Mouse (Mus musculus) megakaryocyte, embryonic 14.5 days (primary cell): ENCODE measurements around the gene Med26. TPM values are rescaled to one million over a fixed set of nuclear protein-coding genes. Genes with fewer than 3 reads are reported as not detected.

ENCODE experiments used
- H3K27me3 ChIP-seq: replicated peaks from 2 replicates; pipeline ENCODE3; 2012; ENCODE audit warnings: inconsistent platforms
- H3K36me3 ChIP-seq: replicated peaks from 2 replicates; pipeline ENCODE3; 2012; ENCODE audit warnings: low read length, inconsistent platforms, mixed read lengths
- H3K4me1 ChIP-seq: 2 replicates; pipeline ENCODE4 v1.6.1; 2012; ENCODE audit warnings: inconsistent platforms
- H3K4me3 ChIP-seq: replicated peaks from 2 replicates; pipeline ENCODE3; 2012; ENCODE audit warnings: moderate library complexity, mild to moderate bottlenecking, inconsistent platforms
- H3K9me3 ChIP-seq: 2 replicates; pipeline ENCODE4 v1.6.1; 2012; ENCODE audit warnings: inconsistent platforms
- FLI1 ChIP-seq: IDR thresholded peaks from 2 replicates; pipeline ENCODE4 v1.6.1; 2012; ENCODE audit warnings: low read length, inconsistent platforms, mixed read lengths
- GATA1 ChIP-seq: IDR thresholded peaks from 3 replicates; pipeline ENCODE4 v1.6.1; 2012; ENCODE audit warnings: mixed read lengths, low read length, inconsistent platforms, borderline replicate concordance
- polyA plus RNA-seq: library from polyadenylated mRNA; stranded (reverse); fragments of >175 nt; gene quantifications from 2 replicates; pipeline ENCODE4 v1.2.3, GENCODE M21; 2012; ENCODE audit warnings: low replicate concordance; ENCODE audit not compliant: insufficient read depth

The Med26 gene
- 19.9 and 33.8 TPM in 2 replicates for polyA plus RNA-seq

DNA sequence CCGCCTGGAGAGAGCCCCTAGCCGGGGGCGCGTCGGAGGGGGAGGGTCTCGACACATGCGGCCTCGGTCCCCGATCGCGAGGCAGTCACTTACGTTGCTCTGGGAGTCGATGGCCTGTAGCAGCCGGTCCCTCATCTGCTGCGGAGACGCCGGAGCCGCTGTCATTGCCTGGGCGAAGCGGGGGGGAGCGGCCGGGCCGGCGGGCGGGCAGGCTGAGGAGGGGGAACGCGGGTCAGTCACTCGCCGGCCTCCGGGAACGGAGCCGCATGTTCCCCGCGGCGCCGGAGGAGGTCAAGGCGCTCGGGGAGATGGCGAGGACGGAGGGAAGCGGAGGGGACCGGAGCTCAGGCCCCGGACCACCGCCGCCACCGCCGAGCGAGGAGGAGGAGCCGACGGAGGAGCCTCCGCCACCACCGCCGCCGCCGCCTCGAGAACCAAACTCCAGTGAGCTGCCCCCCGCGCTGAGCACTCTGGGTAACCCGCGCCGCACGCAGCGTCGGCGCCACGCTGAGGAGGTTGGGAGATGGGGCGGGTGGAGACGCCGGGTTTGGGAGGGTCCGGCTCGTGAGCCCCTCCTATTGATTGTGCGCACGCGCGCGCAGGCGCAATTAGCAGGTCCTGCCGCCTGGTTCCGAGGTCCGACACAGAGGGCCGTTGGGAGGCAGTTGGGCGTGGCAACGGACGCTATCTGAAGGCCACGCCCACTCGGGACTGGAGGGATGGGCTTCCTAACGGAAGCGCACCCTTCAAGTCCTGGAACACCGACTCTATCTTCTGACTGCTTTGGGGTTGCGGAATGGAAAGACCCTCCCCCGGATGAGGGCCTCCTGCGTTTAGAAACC, at the start of gene Med26:
TSS of gene Med26 (minus strand) at position 469 of the 842 bp plus-strand sequence.
- TF ChIP-seq GATA1: no peak
- no peak for TF ChIP-seq FLI1
- H3K9me3 ChIP-seq: no peaks in the 10 kb centered on the region
- H3K36me3 ChIP-seq: peaks cover 50% of the 10 kb centered on the region
- no peaks in the 10 kb centered on the region for H3K27me3 ChIP-seq
- peaks cover 78% of the 10 kb centered on the region for H3K4me1 ChIP-seq
- peak within 1 kb of the TSS; percentile 99 for H3K4me3 ChIP-seq

DNA sequence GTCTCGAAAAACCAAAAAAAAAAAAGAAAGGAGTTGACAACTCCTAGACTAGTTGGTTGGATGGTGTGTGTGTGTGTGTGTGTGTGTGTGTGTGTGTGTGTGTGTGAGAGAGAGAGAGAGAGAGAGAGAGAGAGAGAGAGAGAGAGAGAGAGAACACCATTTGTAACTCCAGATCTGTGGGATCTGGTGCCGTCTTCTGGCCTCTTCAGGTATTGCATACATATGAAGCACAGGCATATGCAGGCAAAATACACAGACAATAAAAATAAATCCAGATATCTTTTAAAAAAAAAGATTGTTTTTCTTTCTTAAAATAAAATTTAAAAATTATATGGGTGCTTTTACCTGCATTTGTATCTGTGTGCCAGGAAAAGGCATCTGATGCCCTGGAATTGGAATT, 42.1 kb upstream of the Med26 start:
- Histone ChIP-seq H3K36me3 (peaks cover 2% of the 10 kb centered on the region), H3K4me1 (peaks cover 35% of the 10 kb centered on the region), H3K9me3 (no peaks in the 10 kb centered on the region), H3K27me3 (no peaks in the 10 kb centered on the region), H3K4me3 (no peak overlapping the region)
- TF ChIP-seq FLI1 (no peak), GATA1 (no peak)

DNA sequence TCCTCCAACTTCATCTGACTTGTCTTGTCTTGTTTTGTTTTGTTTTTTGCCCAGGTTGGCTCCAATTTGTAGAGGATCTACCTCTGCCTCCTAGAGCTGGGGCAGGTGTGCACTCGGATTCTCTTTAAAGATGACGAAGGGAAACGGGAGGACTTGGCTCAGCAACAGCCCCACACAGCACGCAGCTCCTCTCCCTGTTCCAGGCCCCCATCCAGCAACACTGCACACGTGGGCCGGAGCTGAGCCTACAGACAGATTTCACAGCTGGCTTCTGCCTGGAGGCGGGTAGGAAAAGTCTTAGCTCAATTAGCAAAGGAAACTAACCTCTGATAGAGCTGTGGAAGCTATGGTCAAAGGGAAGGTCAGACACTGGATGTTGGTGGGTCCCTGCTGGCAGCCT, 41.2 kb upstream of the Med26 start:
- TF ChIP-seq FLI1: no peak
- TF ChIP-seq GATA1: no peak
- Histone ChIP-seq H3K4me1 (peaks cover 44% of the 10 kb centered on the region), H3K27me3 (no peaks in the 10 kb centered on the region), H3K36me3 (peaks cover 2% of the 10 kb centered on the region), H3K4me3 (no peak overlapping the region), H3K9me3 (no peaks in the 10 kb centered on the region)

DNA sequence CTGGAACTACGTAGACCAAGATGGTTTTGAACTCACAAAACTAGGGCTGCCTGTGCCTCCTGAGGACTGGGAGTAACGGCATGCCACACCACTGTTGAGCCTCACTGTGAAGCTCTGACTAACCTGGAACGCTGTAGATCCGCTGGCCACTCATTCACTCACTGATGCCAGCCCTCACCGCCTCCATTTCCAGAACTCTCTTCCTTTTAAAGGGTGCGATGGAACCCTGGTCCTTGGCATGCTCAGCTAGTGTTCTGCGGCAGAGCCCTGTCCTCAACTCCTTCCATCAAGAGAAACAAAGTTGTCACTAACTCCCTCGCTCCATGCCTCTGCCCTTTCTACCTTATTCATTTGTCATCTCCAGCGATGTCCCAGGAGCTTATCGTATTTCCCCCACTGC, 40.8 kb upstream of the Med26 start:
- TF ChIP-seq GATA1: no peak
- no peak for TF ChIP-seq FLI1
- no peak overlapping the region for H3K4me3 ChIP-seq

DNA sequence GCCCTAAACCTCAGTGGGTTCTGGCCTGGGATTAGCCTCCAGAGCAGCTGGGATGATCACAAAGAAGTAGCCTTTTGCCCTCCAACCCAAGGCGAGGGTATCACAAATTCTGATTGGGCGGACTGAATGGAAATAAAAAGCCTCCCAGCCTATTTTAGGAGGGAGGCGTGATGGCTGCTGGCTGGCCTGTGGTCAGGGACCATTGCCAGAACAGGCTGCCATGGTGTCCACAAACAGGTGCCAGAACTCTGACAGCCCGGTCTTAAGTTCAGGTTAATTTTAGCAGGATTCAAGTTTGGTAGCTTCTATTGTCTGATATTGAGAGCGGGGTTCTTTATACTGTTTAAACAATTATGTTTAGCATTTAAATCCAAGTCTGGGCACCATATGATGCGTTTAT, 39.7 kb upstream of the Med26 start:
- H3K4me3 ChIP-seq: no peak overlapping the region
- H3K9me3 ChIP-seq: no peaks in the 10 kb centered on the region
- peaks cover 2% of the 10 kb centered on the region for H3K36me3 ChIP-seq
- TF ChIP-seq FLI1 (no peak), GATA1 (no peak)
- H3K27me3 ChIP-seq: no peaks in the 10 kb centered on the region
- H3K4me1 ChIP-seq: peaks cover 59% of the 10 kb centered on the region

More for the DNA sequence above, 40.8 kb upstream of the Med26 start:
- peaks cover 48% of the 10 kb centered on the region for H3K4me1 ChIP-seq
- no peaks in the 10 kb centered on the region for H3K27me3 ChIP-seq
- H3K9me3 ChIP-seq: no peaks in the 10 kb centered on the region
- peaks cover 2% of the 10 kb centered on the region for H3K36me3 ChIP-seq

DNA sequence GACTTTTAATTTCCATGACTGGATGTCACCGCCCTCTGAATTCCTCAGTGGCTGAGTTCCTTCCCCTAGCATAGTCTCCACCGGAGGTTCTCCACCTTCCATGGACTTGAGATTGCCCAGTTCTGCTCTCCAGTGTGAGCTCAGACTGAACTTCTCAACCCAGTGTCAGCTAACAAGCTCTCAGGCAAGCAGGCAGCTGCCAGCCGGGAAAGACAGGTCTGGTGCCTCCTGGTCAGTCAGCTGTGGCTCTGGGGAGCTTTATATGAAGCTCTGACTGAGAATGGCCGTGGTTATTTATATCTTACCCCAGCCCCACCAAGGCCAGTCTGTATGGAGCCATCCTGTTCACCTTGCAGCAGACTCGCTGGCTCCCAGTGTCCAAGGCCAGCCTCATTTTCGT, 36.3 kb upstream of the Med26 start:
- Histone ChIP-seq H3K4me1 (peaks cover 76% of the 10 kb centered on the region), H3K4me3 (no peak overlapping the region), H3K36me3 (peaks cover 2% of the 10 kb centered on the region), H3K27me3 (peaks cover 2% of the 10 kb centered on the region), H3K9me3 (no peaks in the 10 kb centered on the region)
- no peak for TF ChIP-seq FLI1
- TF ChIP-seq GATA1: no peak

DNA sequence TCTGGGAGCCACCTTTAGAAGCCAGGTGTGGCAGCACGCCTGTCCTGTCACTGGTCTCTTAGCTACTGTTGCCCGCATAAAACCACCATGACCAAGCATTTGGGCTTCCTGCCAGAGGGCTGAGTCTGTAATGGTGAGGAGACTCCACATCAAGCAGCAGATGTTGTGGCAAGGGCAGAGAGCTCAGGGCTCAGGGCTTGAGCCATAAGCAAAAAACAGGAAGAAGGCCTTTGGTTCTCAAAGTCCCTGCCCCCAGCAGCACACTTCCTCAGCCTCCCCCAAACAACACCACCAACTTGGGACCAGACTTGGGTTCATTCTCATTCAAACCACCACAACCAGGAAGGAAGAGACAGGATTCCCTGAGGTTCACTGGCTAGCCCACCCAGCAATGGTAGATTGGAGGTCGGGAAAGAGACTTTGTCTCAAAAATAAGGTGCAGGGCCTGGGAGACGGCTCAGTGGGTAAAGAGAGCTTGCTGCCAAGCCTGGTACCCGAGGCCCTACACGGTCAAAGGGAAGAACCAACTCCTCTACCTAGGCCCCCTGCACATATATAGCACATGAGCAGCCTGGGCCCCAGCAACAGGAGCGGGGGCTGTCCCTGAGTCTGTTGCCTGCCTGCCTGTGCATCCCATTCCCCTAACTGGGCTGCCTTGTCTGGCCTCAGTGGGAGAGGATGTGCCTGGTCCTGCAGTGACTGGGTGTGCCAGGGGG, 35.1 kb upstream of the Med26 start:
- Histone ChIP-seq H3K36me3 (peaks cover 2% of the 10 kb centered on the region), H3K9me3 (no peaks in the 10 kb centered on the region), H3K27me3 (peaks cover 2% of the 10 kb centered on the region), H3K4me3 (peak overlapping the region; percentile 65), H3K4me1 (peaks cover 86% of the 10 kb centered on the region)
- TF ChIP-seq FLI1 (no peak), GATA1 (no peak)

DNA sequence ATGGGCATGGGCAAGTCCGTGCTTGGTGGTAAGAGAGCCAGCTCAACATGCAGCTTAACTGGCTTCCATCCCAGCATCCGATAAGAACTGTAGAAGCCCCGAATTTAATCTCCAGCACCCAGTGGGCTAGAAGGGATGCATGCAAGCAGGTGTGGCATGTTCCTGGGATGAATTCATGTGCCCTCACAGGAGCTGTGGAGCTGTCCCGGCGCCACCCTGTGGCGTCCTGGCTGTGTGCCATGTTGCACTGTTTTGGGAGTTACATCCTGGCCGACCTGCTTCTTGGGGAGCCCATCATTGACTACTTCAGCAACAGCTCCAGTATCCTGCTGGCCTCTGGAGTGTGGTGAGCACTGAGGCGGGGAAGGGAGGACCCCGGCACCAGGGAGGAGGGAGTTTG, 31.3 kb upstream of the Med26 start:
- Histone ChIP-seq H3K36me3 (no peaks in the 10 kb centered on the region), H3K4me3 (no peak overlapping the region), H3K4me1 (peaks cover 57% of the 10 kb centered on the region), H3K27me3 (peaks cover 2% of the 10 kb centered on the region), H3K9me3 (no peaks in the 10 kb centered on the region)
- no peak for TF ChIP-seq GATA1
- TF ChIP-seq FLI1: no peak

DNA sequence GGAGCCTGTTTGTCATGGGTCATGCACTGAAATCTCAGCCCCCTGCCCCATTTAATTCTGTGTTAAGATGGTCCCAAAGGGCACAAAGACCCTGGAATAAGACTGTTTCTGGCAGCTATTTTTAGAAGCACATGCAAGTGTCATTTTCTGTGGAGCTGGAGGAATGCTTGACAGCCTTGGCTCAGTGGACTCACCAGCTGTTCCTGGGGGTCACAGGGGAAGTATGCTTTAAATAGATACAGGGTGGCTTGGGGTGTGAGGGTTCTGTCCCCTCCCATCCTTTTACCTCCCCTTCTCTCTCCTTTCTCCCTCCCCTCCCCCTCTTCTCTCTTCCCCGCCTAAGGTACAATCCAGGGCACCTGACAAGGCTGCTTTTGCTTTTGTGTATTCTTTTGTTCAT, 29.9 kb upstream of the Med26 start:
- H3K27me3 ChIP-seq: peaks cover 2% of the 10 kb centered on the region
- H3K4me3 ChIP-seq: no peak overlapping the region
- no peaks in the 10 kb centered on the region for H3K36me3 ChIP-seq
- peaks cover 54% of the 10 kb centered on the region for H3K4me1 ChIP-seq
- TF ChIP-seq GATA1 (no peak), FLI1 (no peak)
- no peaks in the 10 kb centered on the region for H3K9me3 ChIP-seq

DNA sequence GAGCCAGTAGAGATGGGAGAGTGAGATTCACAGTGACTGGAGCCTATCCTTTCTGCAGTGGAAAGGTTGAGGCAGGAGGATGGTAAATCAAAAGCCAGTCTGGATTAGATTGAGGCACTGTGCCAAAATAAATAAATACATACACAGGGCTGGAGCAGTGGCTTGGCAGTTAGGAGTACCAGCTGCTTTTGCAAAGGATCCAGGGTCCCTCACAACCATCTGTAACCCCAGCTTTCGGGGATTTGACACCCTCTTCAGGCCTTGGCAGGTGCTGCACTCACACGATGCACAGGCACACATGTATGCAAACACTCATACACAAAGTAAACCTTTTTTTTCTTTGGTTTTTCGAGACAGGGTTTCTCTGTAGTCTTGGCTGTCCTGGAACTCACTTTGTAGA, 29.2 kb upstream of the Med26 start:
- H3K27me3 ChIP-seq: peaks cover 5% of the 10 kb centered on the region
- H3K4me1 ChIP-seq: peaks cover 54% of the 10 kb centered on the region
- TF ChIP-seq GATA1: no peak
- no peak for TF ChIP-seq FLI1
- H3K4me3 ChIP-seq: no peak overlapping the region
- no peaks in the 10 kb centered on the region for H3K36me3 ChIP-seq
- H3K9me3 ChIP-seq: no peaks in the 10 kb centered on the region
